Mouse (Mus musculus) testis, adult 2 months (tissue): ENCODE measurements around the gene Dspp.

Experiments
- CTCF ChIP-seq: fragments of 200-500 bp; IDR thresholded peaks from 2 replicates; pipeline ENCODE4 v1.5.1; 2012; ENCODE audit warnings: low read depth, mild to moderate bottlenecking, inconsistent platforms, low read length, moderate library complexity; ENCODE audit not compliant: control insufficient read depth, insufficient read depth, insufficient replicate concordance
- POLR2A ChIP-seq: fragments of 200-500 bp; IDR thresholded peaks from 2 replicates; pipeline ENCODE4 v1.6.1; 2012; ENCODE audit warnings: low read depth, mild to moderate bottlenecking, inconsistent platforms, low read length, moderate library complexity; ENCODE audit not compliant: control insufficient read depth

- no peak for TF ChIP-seq POLR2A
- no peak for TF ChIP-seq CTCF
These were observed 9.9 kb upstream of the Dspp start for GRCm38 (mm10) chr5:104160581-104160980.
